Mouse (Mus musculus): ENCODE data around the gene Izumo1. TPM values are rescaled to one million over a fixed set of nuclear protein-coding genes. Genes with fewer than 3 reads are reported as not detected.

Gene Izumo1
- polyA plus RNA-seq, 1 experiment from 2014 or later, result not detected

DNA sequence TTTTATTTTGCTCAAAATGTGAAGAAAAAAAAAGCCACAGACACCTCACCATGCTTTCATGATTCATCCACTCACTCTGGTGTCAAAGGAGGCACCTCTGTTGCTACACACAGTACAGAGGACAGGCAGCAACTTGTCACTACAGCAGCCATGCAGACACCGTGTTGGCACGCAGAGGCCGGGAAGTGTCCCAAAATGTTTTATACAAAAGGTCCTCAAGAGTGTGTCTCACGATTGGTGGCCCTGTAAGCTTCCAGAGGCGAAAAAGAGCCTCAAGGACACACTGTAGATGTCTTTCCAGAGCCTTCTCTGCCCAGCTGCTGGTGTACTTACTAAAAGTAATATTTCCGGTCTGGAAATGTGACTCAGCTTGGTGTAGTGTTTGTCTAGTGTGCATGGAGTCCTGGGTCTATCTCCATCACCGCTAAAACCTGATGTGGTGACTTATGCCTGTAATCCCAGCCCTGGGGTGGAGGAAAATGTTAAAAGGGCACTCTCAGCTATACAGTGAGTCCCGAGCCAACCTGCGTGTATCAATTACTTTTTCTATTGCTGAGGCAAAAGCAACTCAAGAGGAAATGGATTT is 15.8 kb upstream of the Izumo1 start:
- H3K27me3 ChIP-seq (ENCODE audit: control insufficient read depth, insufficient read depth, low read length), result no peaks in the 10 kb centered on the region
- H3K9me3 ChIP-seq (ENCODE audit: control insufficient read depth, low read length), result no peaks in the 10 kb centered on the region
- H3K4me1 ChIP-seq (ENCODE audit: control insufficient read depth, insufficient read depth, low read length), result no peaks in the 10 kb centered on the region
- H3K36me3 ChIP-seq (ENCODE audit: control insufficient read depth, insufficient read depth, low read length), result no peaks in the 10 kb centered on the region
- 80% methylated on average over 9 of the region's 9 CpGs for WGBS
- no peak overlapping the region for H3K9ac ChIP-seq (ENCODE audit: low read length)
- no peak overlapping the region for H3K27ac ChIP-seq (replicated peaks; ENCODE audit: low read depth, low read length)
- H3K4me2 ChIP-seq (ENCODE audit: low read depth, severe bottlenecking), result no peak overlapping the region
- no peak for DNase-seq (ENCODE audit: low spot score)
- no peak overlapping the region for H3K4me3 ChIP-seq (ENCODE audit: low read depth, low read length)
- no peak for ATAC-seq (ENCODE audit: insufficient number of reproducible peaks, low FRiP score, low TSS enrichment, low read depth)

DNA sequence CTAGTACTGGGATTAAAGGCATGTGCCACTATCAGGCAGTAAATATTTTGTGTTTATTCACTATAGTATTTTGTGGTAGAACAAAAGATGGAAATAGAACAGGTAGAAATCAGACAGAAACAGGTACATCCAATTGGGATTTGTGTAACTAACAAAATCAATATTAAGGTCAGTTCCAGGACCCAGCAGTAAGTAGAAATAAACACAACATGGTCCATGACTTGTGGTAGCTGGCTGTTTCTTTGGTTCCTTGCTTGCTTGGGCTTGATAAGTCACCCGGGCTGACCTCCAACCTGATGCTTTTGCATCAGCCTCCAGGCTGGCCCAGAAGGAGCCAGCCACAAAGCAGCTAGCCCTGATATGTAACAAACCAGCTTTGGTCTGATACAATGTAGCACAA is 12.1 kb upstream of the Izumo1 start:
- no peaks in the 10 kb centered on the region for H3K36me3 ChIP-seq (ENCODE audit: control insufficient read depth, insufficient read depth, low read length)
- DNase-seq (ENCODE audit: low spot score) (no peak), ATAC-seq (ENCODE audit: insufficient number of reproducible peaks, low FRiP score, low TSS enrichment, low read depth) (no peak)
- no peak overlapping the region for H3K4me2 ChIP-seq (ENCODE audit: low read depth, severe bottlenecking)
- no peaks in the 10 kb centered on the region for H3K4me1 ChIP-seq (ENCODE audit: control insufficient read depth, insufficient read depth, low read length)
- no peak overlapping the region for H3K4me3 ChIP-seq (ENCODE audit: low read depth, low read length)
- no peaks in the 10 kb centered on the region for H3K27me3 ChIP-seq (ENCODE audit: control insufficient read depth, insufficient read depth, low read length)
- 77% methylated on average over 1 of the region's 1 CpGs for WGBS
- no peaks in the 10 kb centered on the region for H3K9me3 ChIP-seq (ENCODE audit: control insufficient read depth, low read length)
- no peak overlapping the region for H3K9ac ChIP-seq (ENCODE audit: low read length)
- no peak overlapping the region for H3K27ac ChIP-seq (replicated peaks; ENCODE audit: low read depth, low read length)

DNA sequence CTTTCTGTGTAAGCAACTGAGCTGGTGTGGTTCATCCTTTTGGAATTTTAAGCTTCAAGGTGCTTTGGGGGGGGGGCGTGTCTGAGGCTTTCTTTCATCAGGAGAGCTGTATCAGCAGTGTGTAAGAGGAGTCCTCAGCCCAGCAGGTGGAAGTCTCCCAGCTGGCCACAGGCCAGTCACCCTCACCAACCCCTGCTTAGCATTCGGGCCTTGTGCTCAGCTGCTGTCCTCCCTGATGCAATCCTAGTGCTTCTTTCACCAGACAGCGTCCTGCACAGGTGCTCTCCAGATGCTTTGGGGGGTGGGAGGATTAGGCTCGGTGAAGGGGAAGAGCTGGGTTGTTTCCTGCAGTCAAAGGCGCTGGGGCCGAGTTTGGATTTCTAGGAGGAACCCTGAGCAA is 5.3 kb upstream of the Izumo1 start:
- Histone ChIP-seq H3K4me2 (ENCODE audit: low read depth, severe bottlenecking) (no peak overlapping the region), H3K4me3 (ENCODE audit: low read depth, low read length) (no peak overlapping the region), H3K36me3 (ENCODE audit: control insufficient read depth, insufficient read depth, low read length) (no peaks in the 10 kb centered on the region), H3K4me1 (ENCODE audit: control insufficient read depth, insufficient read depth, low read length) (peaks cover 8% of the 10 kb centered on the region; the same call in 1 of the 2 replicates), H3K27ac (replicated peaks; ENCODE audit: low read depth, low read length) (no peak overlapping the region), H3K27me3 (ENCODE audit: control insufficient read depth, insufficient read depth, low read length) (peaks cover 25% of the 10 kb centered on the region), H3K9ac (ENCODE audit: low read length) (no peak overlapping the region), H3K9me3 (ENCODE audit: control insufficient read depth, low read length) (no peaks in the 10 kb centered on the region)
- DNase-seq (ENCODE audit: low spot score), result no peak
- ATAC-seq (ENCODE audit: insufficient number of reproducible peaks, low FRiP score, low TSS enrichment, low read depth), result no peak
- 20% methylated on average over 6 of the region's 6 CpGs for WGBS

DNA sequence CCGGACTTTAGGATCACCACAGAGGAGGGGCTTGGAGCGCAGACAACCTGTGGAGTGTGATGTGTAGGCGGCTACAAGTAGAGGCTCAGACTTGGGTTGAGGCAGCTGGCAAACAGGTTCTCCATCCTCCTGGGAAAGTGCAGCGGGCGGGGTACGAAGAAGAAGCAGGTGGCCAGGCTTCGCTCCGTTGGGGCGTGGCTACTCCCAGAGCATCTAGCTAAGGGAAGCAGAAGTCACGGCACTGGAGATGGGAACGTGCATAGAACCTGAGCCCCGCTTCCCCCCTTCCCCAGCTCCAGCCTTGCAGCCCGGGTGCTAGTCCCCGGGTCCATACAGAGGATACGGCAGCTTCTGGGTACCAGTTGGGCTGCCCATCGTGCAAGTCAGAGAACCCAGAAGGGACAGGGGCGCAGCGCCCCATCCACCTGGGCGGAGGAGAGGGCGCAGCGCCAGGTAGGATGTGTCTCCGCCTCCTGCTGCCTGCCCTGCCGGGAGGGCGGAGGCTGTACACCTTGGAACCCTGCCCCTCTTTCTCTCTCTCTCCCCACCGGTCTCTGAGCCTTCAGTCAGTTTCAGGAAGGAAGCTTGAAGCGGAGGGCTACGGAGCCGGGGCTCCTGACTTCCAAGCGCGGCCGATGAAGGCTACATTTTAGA is 4.4 kb upstream of the Izumo1 start, which contains the start of gene Fut1:
Gene Fut1, plus strand, starts transcription at position 248 of the 654 bp plus-strand sequence.
- no peaks in the 10 kb centered on the region for H3K9me3 ChIP-seq (ENCODE audit: control insufficient read depth, low read length)
- DNase-seq (ENCODE audit: low spot score) (peak; percentile 57), ATAC-seq (ENCODE audit: insufficient number of reproducible peaks, low FRiP score, low TSS enrichment, low read depth) (0 out of 2 replicates have a peak, but pooled peaks have one; percentile 28)
- H3K27me3 ChIP-seq (ENCODE audit: control insufficient read depth, insufficient read depth, low read length), result peaks cover 25% of the 10 kb centered on the region
- 6% methylated on average over 29 of the region's 31 CpGs for WGBS
- peak within 1 kb of the TSS; percentile 42 for H3K4me2 ChIP-seq (ENCODE audit: low read depth, severe bottlenecking)
- H3K27ac ChIP-seq (replicated peaks; ENCODE audit: low read depth, low read length), result no peak within 1 kb of the TSS
- H3K4me3 ChIP-seq (ENCODE audit: low read depth, low read length), result 0 out of 2 replicates have a peak within 1 kb of the TSS, but pooled peaks have one; percentile 3
- no peak within 1 kb of the TSS for H3K9ac ChIP-seq (ENCODE audit: low read length)
- peaks cover 8% of the 10 kb centered on the region; the same call in 1 of the 2 replicates for H3K4me1 ChIP-seq (ENCODE audit: control insufficient read depth, insufficient read depth, low read length)
- no peaks in the 10 kb centered on the region for H3K36me3 ChIP-seq (ENCODE audit: control insufficient read depth, insufficient read depth, low read length)

DNA sequence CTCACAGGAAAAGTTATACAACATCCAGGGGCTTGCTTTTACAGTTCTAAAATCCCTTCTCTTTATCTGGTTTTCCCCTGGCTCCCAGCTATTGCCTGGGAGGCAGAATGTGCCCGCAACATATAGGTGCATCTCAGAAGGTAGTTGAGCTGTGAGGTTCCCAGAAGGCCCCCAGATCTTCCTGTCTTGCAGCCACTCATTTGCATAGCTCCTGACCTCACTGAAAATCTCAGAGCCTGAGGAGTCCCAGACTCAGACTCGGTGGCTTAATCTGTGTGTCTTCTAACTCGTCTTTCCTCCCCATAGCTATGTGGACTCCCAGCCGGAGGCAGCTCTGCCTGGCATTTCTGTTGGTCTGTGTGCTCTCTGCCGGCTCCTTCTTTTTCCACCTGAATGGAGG is 3.3 kb upstream of the Izumo1 start:
- no peaks in the 10 kb centered on the region for H3K9me3 ChIP-seq (ENCODE audit: control insufficient read depth, low read length)
- H3K27ac ChIP-seq (replicated peaks; ENCODE audit: low read depth, low read length), result no peak overlapping the region
- H3K27me3 ChIP-seq (ENCODE audit: control insufficient read depth, insufficient read depth, low read length), result peaks cover 25% of the 10 kb centered on the region
- no peak overlapping the region for H3K4me2 ChIP-seq (ENCODE audit: low read depth, severe bottlenecking)
- H3K9ac ChIP-seq (ENCODE audit: low read length), result no peak overlapping the region
- ATAC-seq (ENCODE audit: insufficient number of reproducible peaks, low FRiP score, low TSS enrichment, low read depth) (no peak), DNase-seq (ENCODE audit: low spot score) (no peak)
- peaks cover 8% of the 10 kb centered on the region; the same call in 1 of the 2 replicates for H3K4me1 ChIP-seq (ENCODE audit: control insufficient read depth, insufficient read depth, low read length)
- H3K4me3 ChIP-seq (ENCODE audit: low read depth, low read length), result no peak overlapping the region
- WGBS, result 85% methylated on average over 5 of the region's 5 CpGs
- no peaks in the 10 kb centered on the region for H3K36me3 ChIP-seq (ENCODE audit: control insufficient read depth, insufficient read depth, low read length)

DNA sequence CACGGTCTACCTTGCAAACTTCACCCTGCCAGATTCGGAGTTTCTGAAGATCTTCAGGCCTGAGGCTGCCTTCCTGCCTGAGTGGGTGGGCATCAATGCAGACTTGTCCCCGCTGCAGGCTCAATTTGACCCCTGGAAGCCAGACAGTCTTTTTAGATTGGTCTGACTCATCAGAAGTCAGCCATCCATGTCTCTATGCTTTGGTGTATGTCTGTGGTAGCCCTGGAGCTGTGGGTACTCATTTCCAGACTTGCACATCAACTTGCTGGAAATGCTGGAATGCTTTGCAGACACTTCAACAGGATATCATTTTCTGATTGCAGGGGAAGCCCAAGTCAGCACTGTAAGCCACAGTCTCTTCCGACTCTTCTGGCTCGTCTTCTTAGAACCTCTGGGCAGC is 2.0 kb upstream of the Izumo1 start:
- DNase-seq (ENCODE audit: low spot score) (no peak), ATAC-seq (ENCODE audit: insufficient number of reproducible peaks, low FRiP score, low TSS enrichment, low read depth) (no peak)
- H3K4me3 ChIP-seq (ENCODE audit: low read depth, low read length), result no peak overlapping the region
- WGBS, result 89% methylated on average over 5 of the region's 5 CpGs
- H3K9me3 ChIP-seq (ENCODE audit: control insufficient read depth, low read length), result no peaks in the 10 kb centered on the region
- H3K4me1 ChIP-seq (ENCODE audit: control insufficient read depth, insufficient read depth, low read length), result peaks cover 8% of the 10 kb centered on the region; the same call in 1 of the 2 replicates
- H3K27me3 ChIP-seq (ENCODE audit: control insufficient read depth, insufficient read depth, low read length), result peaks cover 25% of the 10 kb centered on the region
- H3K36me3 ChIP-seq (ENCODE audit: control insufficient read depth, insufficient read depth, low read length), result no peaks in the 10 kb centered on the region
- no peak overlapping the region for H3K4me2 ChIP-seq (ENCODE audit: low read depth, severe bottlenecking)
- no peak overlapping the region for H3K27ac ChIP-seq (replicated peaks; ENCODE audit: low read depth, low read length)
- H3K9ac ChIP-seq (ENCODE audit: low read length), result no peak overlapping the region

DNA sequence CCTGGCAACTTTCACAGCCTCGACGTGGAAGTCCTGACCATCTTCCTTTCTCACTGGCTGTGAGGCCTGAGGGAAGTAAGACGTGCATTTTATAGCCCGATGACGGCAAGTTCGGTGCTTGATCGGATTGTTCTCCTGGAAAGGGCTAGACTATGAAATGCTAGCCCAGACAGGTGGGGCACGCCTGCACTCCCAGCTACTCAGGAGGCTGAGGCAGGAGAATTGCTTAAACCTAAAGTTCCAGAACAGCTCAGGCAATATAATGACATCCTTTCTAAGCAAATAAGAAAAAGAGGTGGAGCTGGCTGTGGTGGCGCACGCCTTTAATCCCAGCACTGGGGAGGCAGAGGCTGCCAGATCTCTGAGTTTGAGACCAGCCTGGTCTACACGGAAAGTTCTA is 1.9 kb downstream of the Izumo1 start:
- peaks cover 3% of the 10 kb centered on the region; the same call in 1 of the 2 replicates for H3K4me1 ChIP-seq (ENCODE audit: control insufficient read depth, insufficient read depth, low read length)
- H3K9ac ChIP-seq (ENCODE audit: low read length), result no peak overlapping the region
- no peak overlapping the region for H3K4me2 ChIP-seq (ENCODE audit: low read depth, severe bottlenecking)
- no peak overlapping the region for H3K4me3 ChIP-seq (ENCODE audit: low read depth, low read length)
- no peaks in the 10 kb centered on the region for H3K9me3 ChIP-seq (ENCODE audit: control insufficient read depth, low read length)
- 95% methylated on average over 11 of the region's 11 CpGs for WGBS
- no peak overlapping the region for H3K27ac ChIP-seq (replicated peaks; ENCODE audit: low read depth, low read length)
- peaks cover 16% of the 10 kb centered on the region for H3K27me3 ChIP-seq (ENCODE audit: control insufficient read depth, insufficient read depth, low read length)
- ATAC-seq (ENCODE audit: insufficient number of reproducible peaks, low FRiP score, low TSS enrichment, low read depth), result no peak
- no peaks in the 10 kb centered on the region for H3K36me3 ChIP-seq (ENCODE audit: control insufficient read depth, insufficient read depth, low read length)
- DNase-seq (ENCODE audit: low spot score), result no peak

DNA sequence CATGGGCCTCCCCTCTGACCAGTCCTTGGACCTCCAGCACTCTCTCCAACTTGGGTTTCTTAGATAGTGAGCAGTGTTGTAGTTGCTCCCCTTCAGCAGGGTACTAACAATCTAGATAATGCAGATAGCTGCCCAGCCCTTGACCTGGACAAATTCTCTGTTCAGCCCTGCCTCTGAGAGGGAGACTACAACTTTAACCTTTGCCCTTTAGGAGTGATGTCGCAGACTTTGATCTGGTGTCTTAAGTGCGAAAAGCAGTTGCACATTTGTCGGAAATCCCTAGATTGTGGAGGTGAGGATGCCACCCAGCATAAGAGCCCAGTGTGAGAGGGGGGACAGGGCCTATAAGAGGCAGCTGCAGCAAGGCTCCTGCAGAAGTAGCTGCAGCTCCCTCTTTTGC is 3.1 kb downstream of the Izumo1 start:
- no peaks in the 10 kb centered on the region for H3K36me3 ChIP-seq (ENCODE audit: control insufficient read depth, insufficient read depth, low read length)
- DNase-seq (ENCODE audit: low spot score), result no peak
- no peak overlapping the region for H3K27ac ChIP-seq (replicated peaks; ENCODE audit: low read depth, low read length)
- H3K4me3 ChIP-seq (ENCODE audit: low read depth, low read length), result no peak overlapping the region
- no peaks in the 10 kb centered on the region for H3K9me3 ChIP-seq (ENCODE audit: control insufficient read depth, low read length)
- peaks cover 5% of the 10 kb centered on the region; the same call in 1 of the 2 replicates for H3K4me1 ChIP-seq (ENCODE audit: control insufficient read depth, insufficient read depth, low read length)
- ATAC-seq (ENCODE audit: insufficient number of reproducible peaks, low FRiP score, low TSS enrichment, low read depth), result no peak
- peaks cover 21% of the 10 kb centered on the region for H3K27me3 ChIP-seq (ENCODE audit: control insufficient read depth, insufficient read depth, low read length)
- no peak overlapping the region for H3K4me2 ChIP-seq (ENCODE audit: low read depth, severe bottlenecking)
- no peak overlapping the region for H3K9ac ChIP-seq (ENCODE audit: low read length)
- 36% methylated on average over 3 of the region's 3 CpGs for WGBS

All from limb, embryonic 11.5 days (tissue).